9 mouse cellular contexts compared by ENCODE assay signal in genomic region chr1:127484826-127485225, GRCm38 (mm10).
DNase-seq lines count a peak whose midpoint lies in the region; ATAC-seq and TF ChIP-seq lines count a peak whose summit lies in the region.
"Had no signal": no experiment of that assay in that cellular context is flagged by ENCODE, and none has a peak within 500 bp of the region (broad histone marks: within the 10 kb centered on the region; RNA-seq: fewer than 3 reads in every experiment).

No protein-coding gene starts in this region.

- no peak for ATAC-seq in stomach, postnatal 0 days (ENCODE audit: low FRiP score, low TSS enrichment)

- no peak overlapping the region for H3K4me3 ChIP-seq in gastrocnemius, adult 2 months
- no peak overlapping the region for H3K4me3 ChIP-seq in stomach, postnatal 0 days (ENCODE audit: low read depth, low read length)
- H3K4me3 ChIP-seq: stomach, embryonic 15.5 days had no signal

- H3K9me3 ChIP-seq in stomach, postnatal 0 days (ENCODE audit: control insufficient read depth, low read length) = no peaks in the 10 kb centered on the region
- H3K9me3 ChIP-seq: stomach, embryonic 15.5 days had no signal

- no peaks in the 10 kb centered on the region; the same call in 1 of the 2 replicates for H3K36me3 ChIP-seq in stomach, postnatal 0 days (ENCODE audit: control insufficient read depth, insufficient read depth, low read length)
- H3K36me3 ChIP-seq: stomach, embryonic 15.5 days had no signal

- no peaks in the 10 kb centered on the region for H3K4me1 ChIP-seq in stomach, postnatal 0 days (replicated peaks; ENCODE audit: control insufficient read depth, insufficient read depth)
- H3K4me1 ChIP-seq: stomach, embryonic 15.5 days had no signal

- H3K4me2 ChIP-seq in stomach, postnatal 0 days (replicated peaks; ENCODE audit: low read depth) = no peak overlapping the region
- H3K4me2 ChIP-seq: stomach, embryonic 15.5 days had no signal

- H3K27ac ChIP-seq in gastrocnemius, adult 2 months = no peak overlapping the region
- no peak overlapping the region for H3K27ac ChIP-seq in stomach, postnatal 0 days (replicated peaks)
- H3K27ac ChIP-seq: stomach, embryonic 15.5 days had no signal

- DNase-seq in gastrocnemius, adult 2 months = peak; percentile 45
- DNase-seq in gastrocnemius, postnatal 25 days = no peak
- peak; percentile 24 for DNase-seq in urinary bladder, postnatal 25 days (ENCODE audit: low spot score)
- no peak for DNase-seq in urinary bladder, postnatal 10 days (ENCODE audit: low spot score)
- peak; percentile 74 to 83 for DNase-seq in cerebellum, postnatal 25 days
- peak; percentile 73 for DNase-seq in induced T-regulatory cell, adult 2 months (ENCODE audit: low read depth)
- peak; percentile 63 for DNase-seq in lung, postnatal 10 days
- DNase-seq in stomach, postnatal 0 days (ENCODE audit: low spot score) = peak; percentile 50

- TF ChIP-seq CTCF in gastrocnemius, adult 2 months (IDR thresholded peaks at IDR 0.05) = peak; percentile 61
- peak; percentile 69 for TF ChIP-seq CTCF in stomach, postnatal 0 days (IDR thresholded peaks at IDR 0.05; ENCODE audit: low read depth)

- H3K27me3 ChIP-seq in stomach, postnatal 0 days (ENCODE audit: control insufficient read depth, insufficient read depth, low read length) = no peaks in the 10 kb centered on the region
- H3K27me3 ChIP-seq: stomach, embryonic 15.5 days had no signal

- no peak for TF ChIP-seq EP300 in stomach, postnatal 0 days (optimal IDR thresholded peaks at IDR 0.05)

- intact Hi-C loops in gastrocnemius, adult 2 months (cut with DNase I) = no loop called here

- WGBS in stomach, postnatal 0 days = 47% methylated on average over 7 of the region's 7 CpGs

- no peak overlapping the region for H3K9ac ChIP-seq in stomach, postnatal 0 days (ENCODE audit: low read length)
- H3K9ac ChIP-seq: stomach, embryonic 15.5 days had no signal

Comparison
In these comparisons a context has a peak if more than half of its experiments do, and no peak if none do; other contexts are left out.
1. DNase-seq: peak in gastrocnemius, adult 2 months (single experiment), urinary bladder, postnatal 25 days (single experiment), cerebellum, postnatal 25 days (2 of 2), induced T-regulatory cell, adult 2 months (single experiment), lung, postnatal 10 days (single experiment) and stomach, postnatal 0 days (single experiment); none in gastrocnemius, postnatal 25 days (single experiment) and urinary bladder, postnatal 10 days (single experiment).